Mouse (Mus musculus) megakaryocyte, embryonic 14.5 days (primary cell): Measurements from ENCODE around the gene Smyd1. TPM values are rescaled to one million over a fixed set of nuclear protein-coding genes. Genes with fewer than 3 reads are reported as not detected.

Experiments used
- H3K27me3 ChIP-seq: replicated peaks from 2 replicates; pipeline ENCODE3; 2012; ENCODE audit warnings: inconsistent platforms
- H3K36me3 ChIP-seq: replicated peaks from 2 replicates; pipeline ENCODE3; 2012; ENCODE audit warnings: low read length, inconsistent platforms, mixed read lengths
- H3K4me1 ChIP-seq: 2 replicates; pipeline ENCODE4 v1.6.1; 2012; ENCODE audit warnings: inconsistent platforms
- H3K4me3 ChIP-seq: replicated peaks from 2 replicates; pipeline ENCODE3; 2012; ENCODE audit warnings: moderate library complexity, mild to moderate bottlenecking, inconsistent platforms
- H3K9me3 ChIP-seq: 2 replicates; pipeline ENCODE4 v1.6.1; 2012; ENCODE audit warnings: inconsistent platforms
- FLI1 ChIP-seq: IDR thresholded peaks from 2 replicates; pipeline ENCODE4 v1.6.1; 2012; ENCODE audit warnings: low read length, inconsistent platforms, mixed read lengths
- GATA1 ChIP-seq: IDR thresholded peaks from 3 replicates; pipeline ENCODE4 v1.6.1; 2012; ENCODE audit warnings: mixed read lengths, low read length, inconsistent platforms, borderline replicate concordance
- polyA plus RNA-seq: library from polyadenylated mRNA; stranded (reverse); fragments of >175 nt; gene quantifications from 2 replicates; pipeline ENCODE4 v1.2.3, GENCODE M21; 2012; ENCODE audit warnings: low replicate concordance; ENCODE audit not compliant: insufficient read depth

The Smyd1 gene
- polyA plus RNA-seq, 1 experiment = 0.19 TPM

- Histone ChIP-seq H3K27me3 (peaks cover 3% of the 10 kb centered on the region), H3K9me3 (no peaks in the 10 kb centered on the region), H3K4me3 (peak overlapping the region; percentile 53), H3K36me3 (no peaks in the 10 kb centered on the region), H3K4me1 (peaks cover 9% of the 10 kb centered on the region)
- TF ChIP-seq FLI1 = no peak
- TF ChIP-seq GATA1 = no peak
Measured at GRCm38 (mm10) chr6:71164394-71164793, 157.6 kb downstream of the Smyd1 start.

Other genes starting within 250 kb of the Smyd1 start
- 1.6 TPM in 1 of 2 replicates, not detected in the other for gene Thnsl2, start 177.8 kb downstream of the Smyd1 start, polyA plus RNA-seq
- gene Fabp1, start 122.4 kb downstream of the Smyd1 start, polyA plus RNA-seq = not detected in 2 replicates
- 19.3 and 76.1 TPM in 2 replicates for gene Krcc1, start 50.6 kb downstream of the Smyd1 start, polyA plus RNA-seq
- not detected in 2 replicates for gene Cd8b1, start 555 bp upstream of the Smyd1 start, polyA plus RNA-seq
- gene Cd8a, start 51.2 kb upstream of the Smyd1 start, polyA plus RNA-seq = not detected in 2 replicates
- gene Rmnd5a, start 118.4 kb upstream of the Smyd1 start, polyA plus RNA-seq = 1.7 and 2.0 TPM in 2 replicates
- 7.3 and 27.6 TPM in 2 replicates for gene Rnf103, start 171.7 kb upstream of the Smyd1 start, polyA plus RNA-seq
- gene Chmp3, start 221.6 kb upstream of the Smyd1 start, polyA plus RNA-seq = 7.6 and 33.8 TPM in 2 replicates